Mouse (Mus musculus) adipose tissue, adult 10 weeks (tissue): ENCODE results near the gene Pramef20. TPM values are rescaled to one million over a fixed set of nuclear protein-coding genes. Genes with fewer than 3 reads are reported as not detected.

Source experiments
- polyA plus RNA-seq: library from polyadenylated mRNA; stranded (reverse); fragments of 350-450 nt; fragmentation: Illumina TruSeq; extraction: RNeasy Lipid Tissue Mini Kit (QIAGEN cat#74804); gene quantifications from one replicate; pipeline ENCODE4 v1.2.3, GENCODE M21; 2014; ENCODE audit warnings: low read depth, low replicate concordance

Gene Pramef20
- polyA plus RNA-seq, result not detected

DNA sequence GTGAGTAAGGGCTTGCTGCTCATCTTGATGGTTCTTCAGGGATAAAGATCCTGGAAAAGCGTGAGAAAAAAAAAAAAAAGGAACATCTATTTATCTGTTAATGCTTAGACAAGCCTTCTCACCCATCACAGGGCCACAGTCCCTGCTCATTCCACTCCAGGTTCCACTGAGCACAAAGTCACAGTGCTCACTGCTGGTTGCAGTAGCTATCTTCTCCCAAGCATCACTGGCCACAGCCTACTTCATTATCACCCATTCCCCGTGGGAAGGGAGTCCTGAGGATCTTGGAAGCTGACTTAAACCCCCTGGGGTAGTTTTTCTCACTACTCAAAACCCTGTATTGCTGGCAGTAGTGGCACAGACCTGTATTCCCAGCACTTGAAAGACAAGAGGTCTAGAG is at the start of gene Pramef20:
Gene Pramef20 (minus strand): TSS at position 23 of the 400 bp plus-strand sequence.

DNA sequence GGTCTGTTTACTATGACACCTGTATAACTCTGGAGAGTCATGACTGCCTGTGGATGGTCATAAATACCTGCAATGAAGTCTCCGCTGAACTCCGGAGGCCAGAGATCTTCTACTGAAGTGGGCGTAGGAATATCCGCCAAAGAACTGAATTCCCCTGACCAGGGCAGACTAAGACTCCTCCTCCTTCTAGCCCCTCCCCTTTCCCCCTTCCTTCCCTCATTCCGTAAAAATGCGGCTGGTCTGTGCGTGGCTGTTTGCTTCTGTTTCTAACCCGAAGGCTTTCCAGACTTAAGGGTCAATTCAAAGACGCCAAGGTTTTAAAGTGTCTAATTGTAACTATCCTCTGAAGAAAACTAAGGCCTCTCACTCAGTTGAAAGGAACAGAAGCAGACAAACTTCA is 30.6 kb upstream of the Pramef20 start, which contains the start of gene Pramef12:
Gene Pramef12 (minus strand): TSS at position 175 of the 400 bp plus-strand sequence.

DNA sequence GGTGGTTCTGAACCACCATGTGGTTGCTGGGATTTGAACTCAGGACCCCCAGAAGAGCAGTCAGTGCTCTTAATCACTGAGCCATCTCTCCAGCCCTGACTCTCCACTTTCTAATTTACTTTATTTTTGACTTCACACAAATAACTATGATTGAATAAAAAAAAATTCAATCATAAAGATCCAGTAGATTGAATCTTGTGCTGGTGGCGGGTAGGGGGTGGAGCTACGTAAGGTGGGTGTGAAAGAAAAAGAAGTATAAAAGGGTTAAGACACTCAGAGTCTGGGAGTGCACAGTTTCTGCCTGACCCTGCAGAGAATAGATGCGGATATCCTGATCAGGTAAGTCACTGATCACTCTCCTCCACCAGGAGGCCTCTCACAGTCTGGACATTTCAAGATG is 20.1 kb downstream of the Pramef20 start, which contains the start of gene Gm13119:
Gene Gm13119 (plus strand): TSS at position 301 of the 400 bp plus-strand sequence.

DNA sequence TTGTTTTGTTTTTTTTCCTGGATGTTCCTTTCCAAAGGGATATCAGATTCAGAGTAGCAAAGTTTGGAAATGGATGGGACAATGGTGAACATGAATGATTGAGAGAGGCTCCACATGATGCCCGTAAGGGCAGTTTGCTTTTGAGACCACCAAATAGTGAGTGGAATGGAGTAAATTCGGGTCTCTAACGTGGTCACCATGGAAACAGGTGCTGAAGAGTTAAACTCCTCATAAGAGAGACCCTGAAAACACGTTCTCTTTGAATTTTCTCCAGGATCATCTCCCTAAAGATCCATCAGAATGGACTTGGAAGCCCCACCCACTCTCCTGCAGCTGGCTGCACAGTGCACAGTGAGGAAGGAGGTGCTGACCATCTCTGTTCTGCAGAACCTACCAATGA is 47.8 kb downstream of the Pramef20 start, which contains the start of gene Gm13128:
Gene Gm13128 (plus strand): TSS at position 301 of the 400 bp plus-strand sequence.

Other genes starting within 250 kb of the Pramef20 start
- not detected for gene Oog3, start 215.3 kb downstream of the Pramef20 start, polyA plus RNA-seq
- not detected for gene Oog2, start 187.2 kb downstream of the Pramef20 start, polyA plus RNA-seq
- not detected for gene C87977, start 164.6 kb downstream of the Pramef20 start, polyA plus RNA-seq
- gene Pramel5, start 97.4 kb downstream of the Pramef20 start, polyA plus RNA-seq, result not detected
- not detected for gene Gm13128, start 47.7 kb downstream of the Pramef20 start, polyA plus RNA-seq
- not detected for gene Gm13119, start 20.0 kb downstream of the Pramef20 start, polyA plus RNA-seq
- gene Pramef12, start 30.5 kb upstream of the Pramef20 start, polyA plus RNA-seq, result 7.7 TPM
- 1.5 TPM for gene 1700012P22Rik, start 60.8 kb upstream of the Pramef20 start, polyA plus RNA-seq
- gene Gm9944, start 75.4 kb upstream of the Pramef20 start, polyA plus RNA-seq, result not detected
- not detected for gene Aadacl3, start 85.8 kb upstream of the Pramef20 start, polyA plus RNA-seq
- gene 9430007A20Rik, start 141.9 kb upstream of the Pramef20 start, polyA plus RNA-seq, result not detected
- not detected for gene Gm13124, start 187.2 kb upstream of the Pramef20 start, polyA plus RNA-seq
- not detected for gene Aadacl4, start 235.8 kb upstream of the Pramef20 start, polyA plus RNA-seq